Mouse (Mus musculus) lung, postnatal 0 days (tissue): ENCODE measurements at regions not wholly inside any gene's neighbourhood (a gene's known extent, or its start where the extent isn't known, plus 50 kb on each side); places are given as distances from the start of the nearest gene placed in this dataset.

ENCODE experiments used
- CTCF ChIP-seq: IDR thresholded peaks from 2 replicates; pipeline ENCODE4 v1.5.1; 2016; ENCODE audit warnings: antibody characterized with exemption, mild to moderate bottlenecking
- EP300 ChIP-seq: IDR thresholded peaks from 2 replicates; pipeline ENCODE4 v1.6.1; 2016; ENCODE audit warnings: antibody characterized with exemption, mild to moderate bottlenecking, control low read depth

GRCm38 (mm10) chr2:47429843-47430242 lies 1384.1 kb upstream of the Acvr2a start:
- no peak for TF ChIP-seq CTCF
- no peak for TF ChIP-seq EP300
